Mouse (Mus musculus) bone marrow, adult 2 months (tissue): ENCODE measurements at regions not wholly inside any gene's neighbourhood (a gene's known extent, or its start where the extent isn't known, plus 50 kb on each side); places are given as distances from the start of the nearest gene placed in this dataset.

Experiments
- H3K27ac ChIP-seq: fragments of 200-500 bp; 2 replicates; pipeline ENCODE4 v1.5.1; 2012; ENCODE audit warnings: low read depth, mild to moderate bottlenecking, control low read depth, inconsistent platforms, low read length; ENCODE audit not compliant: control insufficient read depth, poor library complexity, insufficient read depth
- H3K4me1 ChIP-seq: fragments of 200-500 bp; 2 replicates; pipeline ENCODE4 v1.6.1; 2011; ENCODE audit warnings: low read length; ENCODE audit not compliant: control insufficient read depth, insufficient read depth
- H3K4me3 ChIP-seq: fragments of 200-500 bp; replicated peaks from 2 replicates; pipeline ENCODE3; 2011; ENCODE audit warnings: mild to moderate bottlenecking, low read depth, low read length, control low read depth; ENCODE audit not compliant: control insufficient read depth
- CTCF ChIP-seq: fragments of 200-500 bp; IDR thresholded peaks from 2 replicates; pipeline ENCODE4 v1.5.1; 2011; ENCODE audit warnings: low read length, control low read depth; ENCODE audit not compliant: control insufficient read depth, insufficient read depth
- POLR2A ChIP-seq: fragments of 200-500 bp; IDR thresholded peaks from 2 replicates; pipeline ENCODE4 v1.6.1; 2011; ENCODE audit warnings: low read depth, mild to moderate bottlenecking, control low read depth, low read length, borderline replicate concordance; ENCODE audit not compliant: control insufficient read depth
- WGBS: fragments of 180-500 bp; shearing (Covaris S2); methylation state at CpG from one replicate; pipeline ENCODE4 v1.1.7; 2018; 5-methylcytosine and 5-hydroxymethylcytosine counted together

- no peak overlapping the region for H3K4me3 ChIP-seq
- no peaks in the 10 kb centered on the region for H3K4me1 ChIP-seq
- 71% methylated on average over 3 of the region's 3 CpGs for WGBS
- no peak for TF ChIP-seq CTCF
- TF ChIP-seq POLR2A = no peak
- H3K27ac ChIP-seq = no peak overlapping the region
Observed at GRCm38 (mm10) chr2:61436591-61436990, 141.8 kb upstream of the Tank start.

DNA sequence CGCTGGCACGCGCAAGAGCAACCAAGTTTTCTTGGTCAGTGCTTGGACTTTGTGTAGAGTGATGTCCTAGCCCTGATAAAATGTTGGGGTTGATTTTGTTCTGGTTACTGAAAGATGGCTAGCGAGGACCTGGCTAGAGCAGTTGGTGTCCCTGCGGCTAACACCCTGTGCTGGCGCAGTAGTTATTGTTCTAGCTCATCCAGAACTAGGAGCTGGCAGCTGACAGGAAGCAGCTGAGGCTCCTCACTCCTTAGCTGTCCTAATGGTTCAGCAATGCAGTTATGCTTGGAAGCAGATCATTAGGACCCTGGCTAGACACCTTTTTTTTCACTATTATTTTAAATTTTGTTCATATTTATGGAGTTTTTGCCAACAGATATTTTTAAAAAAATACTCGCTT, 170.5 kb upstream of the Tank start:
- TF ChIP-seq CTCF (no peak), POLR2A (no peak)
- WGBS = 88% methylated on average over 7 of the region's 7 CpGs
- Histone ChIP-seq H3K4me1 (no peaks in the 10 kb centered on the region), H3K27ac (no peak overlapping the region), H3K4me3 (no peak overlapping the region)

- 71% methylated on average over 8 of the region's 8 CpGs for WGBS
- Histone ChIP-seq H3K4me3 (no peak overlapping the region), H3K4me1 (no peaks in the 10 kb centered on the region), H3K27ac (no peak overlapping the region)
- TF ChIP-seq POLR2A = no peak
- no peak for TF ChIP-seq CTCF
Observed at GRCm38 (mm10) chr2:61406104-61406751, 172.2 kb upstream of the Tank start.

GRCm38 (mm10) chr2:61405261-61405660, 173.1 kb upstream of the Tank start:
- H3K27ac ChIP-seq = no peak overlapping the region
- H3K4me1 ChIP-seq = no peaks in the 10 kb centered on the region
- WGBS = 74% methylated on average over 4 of the region's 4 CpGs
- H3K4me3 ChIP-seq = no peak overlapping the region
- TF ChIP-seq POLR2A (no peak), CTCF (no peak)

DNA sequence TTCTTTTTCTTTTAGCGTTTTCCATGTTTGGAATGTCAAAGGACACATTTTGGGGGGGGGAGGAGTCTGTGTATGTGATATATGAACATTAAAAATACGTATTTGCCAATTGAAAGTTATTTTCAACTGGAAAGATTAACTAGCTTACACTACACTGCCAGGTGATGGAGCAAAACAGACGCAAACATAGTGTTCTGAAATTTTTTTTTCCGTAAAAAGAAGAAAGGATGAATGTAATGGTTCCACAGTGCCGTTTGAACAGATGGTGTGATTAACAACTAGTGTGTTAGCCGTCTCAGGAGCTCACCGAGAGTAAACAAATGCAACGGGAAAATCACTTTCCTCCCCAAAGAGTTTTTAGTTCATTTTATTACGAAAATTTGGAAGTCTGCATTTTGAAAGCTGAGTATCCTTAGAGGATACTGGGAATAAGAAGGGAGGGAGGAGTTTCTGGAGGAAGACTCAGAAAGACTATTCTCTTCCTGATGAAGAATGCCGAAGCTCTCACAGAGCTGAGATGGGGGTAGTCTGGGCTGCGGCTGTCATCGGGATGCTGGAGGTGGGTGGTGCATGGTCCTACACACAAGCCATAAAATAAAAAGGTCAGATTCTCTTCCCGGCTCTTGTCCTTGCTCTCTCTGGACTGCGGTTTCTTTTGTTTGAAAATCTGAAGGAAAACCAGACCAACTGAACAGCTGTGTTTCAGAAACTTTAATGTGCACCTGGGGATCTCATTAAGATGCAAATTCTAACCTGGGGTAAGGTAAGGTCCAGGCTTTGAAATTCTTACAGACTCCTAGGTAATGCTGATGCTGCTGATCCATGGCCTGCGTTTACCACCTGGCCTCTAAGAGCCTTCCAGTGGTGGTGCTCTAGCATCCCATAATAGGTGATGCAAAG, 175.5 kb upstream of the Tank start:
- Histone ChIP-seq H3K27ac (no peak overlapping the region), H3K4me1 (no peaks in the 10 kb centered on the region), H3K4me3 (no peak overlapping the region)
- TF ChIP-seq POLR2A (no peak), CTCF (no peak)
- 11% methylated on average over 15 of the region's 15 CpGs for WGBS

DNA sequence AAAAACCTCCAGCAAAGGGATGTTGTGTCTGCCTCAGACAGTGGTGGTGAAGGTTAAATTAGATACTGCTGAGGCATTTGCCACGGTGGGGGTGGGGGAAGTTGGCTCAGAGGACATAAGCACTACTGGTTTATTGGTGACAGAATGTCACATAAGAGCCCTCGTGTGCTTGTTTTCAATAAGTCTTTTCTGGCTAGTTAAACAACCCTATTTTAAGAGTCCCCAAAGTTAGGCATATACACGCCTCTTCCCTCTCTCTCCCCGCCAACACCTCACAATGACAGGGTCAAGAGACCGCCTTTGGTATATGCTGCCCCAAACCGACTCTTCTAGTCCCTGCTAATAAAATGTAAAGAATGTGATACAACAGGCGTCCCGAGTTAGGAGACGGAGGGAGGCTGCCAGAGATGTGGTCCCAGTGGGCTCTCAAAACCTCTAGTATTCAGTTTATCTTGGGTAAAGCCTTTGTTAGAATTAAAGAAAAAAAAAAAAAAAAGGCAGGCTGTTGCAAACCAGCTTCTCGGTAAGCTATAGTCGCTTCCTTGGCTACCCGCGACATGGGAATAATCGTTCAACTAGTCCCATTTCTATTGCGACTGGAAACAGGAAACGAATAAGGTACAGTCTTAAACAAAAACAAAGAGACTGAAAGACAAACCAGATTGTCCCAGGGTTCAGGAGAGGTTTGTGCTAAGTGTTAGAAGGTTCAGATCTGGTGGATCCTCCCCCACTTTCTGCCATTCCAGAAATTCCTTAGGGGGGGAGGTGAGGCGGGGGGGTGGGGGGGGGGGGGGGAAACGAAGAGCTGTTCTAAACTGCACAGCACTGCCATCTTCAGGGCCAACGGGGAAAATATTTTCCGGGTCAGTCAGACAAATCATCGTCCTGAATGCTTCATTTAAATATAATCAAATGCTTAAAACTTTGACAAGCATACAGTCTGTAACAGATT, 176.5 kb upstream of the Tank start:
- 8% methylated on average over 21 of the region's 21 CpGs for WGBS
- Histone ChIP-seq H3K4me1 (no peaks in the 10 kb centered on the region), H3K4me3 (no peak overlapping the region), H3K27ac (no peak overlapping the region)
- no peak for TF ChIP-seq CTCF
- no peak for TF ChIP-seq POLR2A

GRCm38 (mm10) chr2:61398633-61399032, 179.8 kb upstream of the Tank start:
- Histone ChIP-seq H3K4me1 (no peaks in the 10 kb centered on the region), H3K27ac (no peak overlapping the region), H3K4me3 (no peak overlapping the region)
- WGBS = 80% methylated on average over 9 of the region's 9 CpGs
- TF ChIP-seq POLR2A (no peak), CTCF (no peak)

DNA sequence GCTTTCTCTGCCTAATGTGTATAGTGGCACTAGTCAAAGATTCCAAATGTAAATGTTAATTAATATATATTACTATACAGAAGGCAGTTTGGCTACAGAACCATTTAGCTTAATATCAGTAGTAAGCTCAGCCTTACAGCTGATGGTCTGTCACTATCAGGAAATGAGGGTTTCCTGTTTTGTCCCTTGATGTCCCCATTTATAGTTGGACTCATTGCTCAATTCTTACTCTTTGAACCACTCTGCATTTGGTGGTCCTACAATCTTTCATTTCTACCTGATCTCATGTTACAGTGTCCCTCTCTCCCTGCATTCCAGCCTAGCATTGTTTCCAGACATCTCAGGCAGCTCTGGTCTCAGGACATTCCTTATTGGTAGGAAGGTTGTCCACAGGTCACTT, 188.8 kb upstream of the Tank start:
- Histone ChIP-seq H3K27ac (no peak overlapping the region), H3K4me1 (no peaks in the 10 kb centered on the region; the same call in 1 of the 2 replicates), H3K4me3 (no peak overlapping the region)
- no peak for TF ChIP-seq CTCF
- no peak for TF ChIP-seq POLR2A
